Mouse (Mus musculus) hindbrain, embryonic 11.5 days (tissue): Measurements from ENCODE around the gene Cdk14. TPM values are rescaled to one million over a fixed set of nuclear protein-coding genes. Genes with fewer than 3 reads are reported as not detected.
"Not testable (repeated sequence)": the region's sequence is repeated elsewhere in the genome, so short reads cannot be mapped to it uniquely, and the experiment has no call there.

ENCODE experiments used
- ATAC-seq: fragments of 200-750 bp; cut with Nextera tagmentation; 2 replicates; pipeline ENCODE4 v1.8.0; 2017; ENCODE audit warnings: mild to moderate bottlenecking, moderate TSS enrichment, moderate library complexity; ENCODE audit not compliant: low FRiP score
- DNase-seq: peaks from one replicate; pipeline ENCODE4 v3.0.0-alpha.2; 2015; ENCODE audit warnings: low spot score
- H3K27ac ChIP-seq: fragments of 300-500 bp; sonication (generic); 2 replicates; pipeline ENCODE4 v1.5.1; 2014; ENCODE audit warnings: mild to moderate bottlenecking, low read depth, low read length
- H3K27me3 ChIP-seq: fragments of 300-500 bp; sonication (generic); 2 replicates; pipeline ENCODE4 v1.6.1; 2014; ENCODE audit warnings: mild to moderate bottlenecking, low read length, moderate library complexity, mixed read lengths; ENCODE audit not compliant: control insufficient read depth, insufficient read depth
- H3K36me3 ChIP-seq: fragments of 300-500 bp; sonication (generic); 2 replicates; pipeline ENCODE4 v1.6.1; 2014; ENCODE audit warnings: mild to moderate bottlenecking, low read length, moderate library complexity, mixed read lengths; ENCODE audit not compliant: control insufficient read depth, insufficient read depth
- H3K4me1 ChIP-seq: fragments of 300-500 bp; sonication (generic); replicated peaks from 2 replicates; pipeline ENCODE4 v1.6.1; 2014; ENCODE audit warnings: low read length, mixed read lengths; ENCODE audit not compliant: control insufficient read depth, insufficient read depth
- H3K4me2 ChIP-seq: fragments of 300-500 bp; sonication (generic); replicated peaks from 2 replicates; pipeline ENCODE4 v1.6.1; 2014; ENCODE audit warnings: mild to moderate bottlenecking, low read depth, low read length
- H3K4me3 ChIP-seq: fragments of 300-500 bp; sonication (generic); 2 replicates; pipeline ENCODE4 v1.5.1; 2014; ENCODE audit warnings: low read depth, low read length
- H3K9ac ChIP-seq: fragments of 300-500 bp; sonication (generic); 2 replicates; pipeline ENCODE4 v1.6.1; 2014; ENCODE audit warnings: low read depth, low read length
- H3K9me3 ChIP-seq: fragments of 300-500 bp; sonication (generic); 2 replicates; pipeline ENCODE4 v1.6.1; 2016; ENCODE audit warnings: low read length; ENCODE audit not compliant: control insufficient read depth
- WGBS: fragments of 180-500 bp; shearing (Covaris S2); extraction: QIAGEN DNeasy Blood & Tissue Kit; methylation state at CpG from one replicate; pipeline ENCODE4 v1.1.7; 2014; 5-methylcytosine and 5-hydroxymethylcytosine counted together
- polyA plus RNA-seq: library from polyadenylated mRNA; unstranded; fragments of >200 nt; fragmentation: Nextera tagmentation; extraction: Ambion mirVana; gene quantifications from 2 replicates; pipeline ENCODE4 v1.2.1, GENCODE M21; 2014

Gene Cdk14
- polyA plus RNA-seq, 1 experiment from 2014 or later = 35.7 TPM

DNA sequence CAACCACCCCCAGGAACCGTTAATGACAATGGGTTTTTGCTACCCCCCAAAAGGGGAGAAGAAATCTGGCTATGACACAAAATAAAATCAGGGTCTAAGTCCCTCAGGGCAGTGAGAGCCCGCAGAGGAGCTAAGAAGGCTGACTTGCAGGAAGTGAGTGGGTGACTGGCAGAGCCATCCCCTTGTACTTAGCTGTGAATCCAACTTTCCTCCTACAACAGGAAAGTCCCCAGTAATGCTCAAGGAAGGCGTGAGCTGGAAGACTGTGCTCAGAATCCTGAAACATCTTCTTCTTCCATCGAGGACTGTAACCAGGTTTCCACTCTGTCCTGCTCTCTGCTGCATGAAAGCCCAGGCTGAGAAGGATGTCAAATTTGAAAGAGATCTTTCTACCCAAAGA, 502.8 kb downstream of the Cdk14 start:
- no peaks in the 10 kb centered on the region for H3K36me3 ChIP-seq
- no peak overlapping the region for H3K27ac ChIP-seq
- DNase-seq (no peak), ATAC-seq (no peak)
- H3K9me3 ChIP-seq = no peaks in the 10 kb centered on the region
- no peaks in the 10 kb centered on the region for H3K27me3 ChIP-seq
- H3K4me3 ChIP-seq = no peak overlapping the region
- no peak overlapping the region for H3K9ac ChIP-seq
- H3K4me1 ChIP-seq = no peaks in the 10 kb centered on the region
- H3K4me2 ChIP-seq = no peak overlapping the region
- WGBS = 90% methylated on average over 4 of the region's 4 CpGs

DNA sequence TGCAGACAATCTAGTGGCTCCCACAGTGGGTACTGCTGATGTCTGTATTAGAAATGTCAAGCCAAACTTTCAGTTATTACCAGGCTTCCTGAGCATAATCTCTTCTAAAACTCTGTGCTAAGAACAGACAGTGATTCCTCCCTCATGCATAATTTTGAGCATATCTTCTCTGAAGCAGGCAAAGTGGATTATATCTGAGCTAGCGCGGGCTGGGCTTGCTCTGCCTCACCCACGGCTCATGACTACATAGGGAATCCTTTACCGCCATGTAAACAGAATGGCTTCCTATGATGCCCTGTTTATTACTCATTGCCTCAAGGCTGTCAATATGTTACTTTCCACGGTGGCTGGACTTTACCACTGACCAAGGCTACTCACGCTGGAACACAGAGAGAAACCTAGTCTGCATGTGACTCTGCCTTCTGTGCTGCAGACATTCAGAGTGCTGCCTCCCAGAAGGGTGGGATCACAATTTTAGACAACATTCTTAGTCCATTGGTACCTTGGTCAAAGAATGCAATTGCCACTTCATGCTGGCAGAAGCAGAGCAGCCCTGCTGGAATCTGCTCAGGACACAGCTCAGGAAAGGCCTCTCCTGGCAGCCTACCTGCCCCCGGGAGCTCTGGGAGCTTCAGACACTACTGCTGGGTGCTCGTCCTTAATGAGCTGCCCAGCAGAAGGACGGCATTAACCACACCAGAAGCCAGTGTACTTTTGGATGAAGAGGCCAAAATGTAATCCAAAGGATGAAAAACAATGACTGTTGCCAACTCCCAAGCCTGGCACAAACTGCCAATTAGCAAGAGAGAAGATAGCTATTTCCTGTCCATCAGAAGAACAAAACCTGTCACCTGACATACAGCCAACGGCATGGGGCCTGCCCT, 503.5 kb downstream of the Cdk14 start:
- H3K4me3 ChIP-seq = no peak overlapping the region
- 90% methylated on average over 10 of the region's 10 CpGs for WGBS
- no peaks in the 10 kb centered on the region for H3K4me1 ChIP-seq
- no peak overlapping the region for H3K9ac ChIP-seq
- H3K4me2 ChIP-seq = no peak overlapping the region
- H3K9me3 ChIP-seq = no peaks in the 10 kb centered on the region
- no peak overlapping the region for H3K27ac ChIP-seq
- no peak for ATAC-seq
- no peak for DNase-seq
- H3K36me3 ChIP-seq = no peaks in the 10 kb centered on the region
- H3K27me3 ChIP-seq = no peaks in the 10 kb centered on the region

DNA sequence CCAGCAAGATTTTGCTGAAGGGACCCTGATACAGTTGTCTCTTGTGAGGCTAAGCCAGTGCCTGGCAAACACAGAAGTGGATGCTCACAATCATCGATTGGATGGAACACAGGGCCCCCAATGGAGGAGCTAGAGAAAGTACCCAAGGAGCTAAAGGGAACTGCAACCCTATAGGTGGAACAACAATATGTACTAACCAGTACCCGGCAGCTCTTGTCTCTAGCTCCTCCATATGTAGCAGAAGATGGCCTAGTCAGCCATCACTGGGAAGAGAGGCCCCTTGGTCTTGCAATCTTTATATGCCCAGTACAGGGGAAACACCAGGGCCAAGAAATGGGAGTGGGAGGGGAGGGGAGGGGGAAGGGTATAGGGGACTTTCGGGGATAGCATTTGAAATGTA, 515.2 kb downstream of the Cdk14 start:
- 83% methylated on average over 3 of the region's 3 CpGs for WGBS
- not testable (repeated sequence) for DNase-seq, H3K27me3 ChIP-seq, H3K4me2 ChIP-seq, H3K36me3 ChIP-seq, H3K4me3 ChIP-seq, H3K9me3 ChIP-seq, H3K9ac ChIP-seq, ATAC-seq, H3K27ac ChIP-seq, H3K4me1 ChIP-seq

DNA sequence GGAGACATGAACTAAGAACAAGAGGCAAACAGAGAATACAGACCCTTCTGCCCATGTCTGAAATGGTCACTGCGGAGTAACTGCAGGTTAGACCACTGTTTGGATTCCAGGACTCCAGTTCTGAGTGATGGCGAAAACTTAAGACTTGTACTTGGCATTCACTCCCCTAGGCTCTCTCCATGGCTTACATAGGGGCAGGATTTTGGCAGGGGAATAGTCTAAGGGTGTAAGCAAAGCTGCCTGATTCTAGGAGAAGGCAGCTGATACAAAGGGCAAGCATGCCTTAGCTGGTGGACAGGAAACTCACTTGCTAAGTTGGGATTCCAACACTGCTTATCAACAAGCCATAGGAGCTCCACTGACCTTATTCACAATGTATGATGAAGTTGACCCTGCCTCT, 521.9 kb downstream of the Cdk14 start:
- Histone ChIP-seq H3K4me3 (no peak overlapping the region), H3K27ac (no peak overlapping the region), H3K27me3 (no peaks in the 10 kb centered on the region), H3K4me2 (no peak overlapping the region), H3K4me1 (no peaks in the 10 kb centered on the region), H3K9me3 (no peaks in the 10 kb centered on the region), H3K36me3 (no peaks in the 10 kb centered on the region), H3K9ac (no peak overlapping the region)
- no peak for DNase-seq
- ATAC-seq = no peak
- 95% methylated on average over 2 of the region's 2 CpGs for WGBS

DNA sequence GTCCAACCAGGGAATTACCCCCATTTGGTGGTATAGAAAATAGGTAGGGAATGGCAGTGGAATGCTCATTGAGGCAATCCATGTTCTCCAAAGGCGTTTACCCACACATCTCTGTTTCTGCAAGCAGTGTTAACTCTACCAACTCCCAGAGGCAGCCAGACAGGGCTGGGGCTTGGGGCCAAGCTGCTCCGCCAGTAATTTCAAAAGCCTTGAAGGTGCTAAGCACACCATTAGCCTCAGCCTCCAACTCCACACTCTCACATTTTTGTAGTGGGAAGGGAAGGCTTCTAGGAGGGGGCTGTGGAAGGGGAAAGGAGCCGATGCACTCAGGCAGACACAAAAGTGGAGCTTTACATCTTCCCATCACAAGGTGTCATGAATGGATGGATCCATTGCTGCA, 525.1 kb downstream of the Cdk14 start:
- WGBS = 64% methylated on average over 3 of the region's 3 CpGs
- ATAC-seq = no peak

DNA sequence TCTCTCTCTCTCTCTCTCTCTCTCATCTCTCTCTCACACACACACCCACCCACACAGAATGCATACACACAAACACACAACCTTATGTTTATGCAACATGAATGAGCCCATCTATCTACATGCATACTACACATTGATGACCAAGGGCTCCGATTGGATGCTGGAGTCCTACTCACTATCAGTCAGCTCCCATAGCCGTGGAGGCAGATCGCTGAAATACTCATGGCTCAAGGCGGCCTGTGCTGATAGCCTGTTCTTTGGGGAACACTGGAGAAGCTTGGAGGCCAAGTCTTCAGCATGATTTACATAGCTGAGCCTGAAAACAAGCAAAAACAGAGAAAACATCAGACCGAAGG, 526.3 kb downstream of the Cdk14 start:
- Histone ChIP-seq H3K27ac (no peak overlapping the region), H3K36me3 (no peaks in the 10 kb centered on the region), H3K9ac (no peak overlapping the region), H3K9me3 (no peaks in the 10 kb centered on the region), H3K4me1 (no peaks in the 10 kb centered on the region), H3K27me3 (no peaks in the 10 kb centered on the region), H3K4me3 (no peak overlapping the region), H3K4me2 (no peak overlapping the region)
- 87% methylated on average over 5 of the region's 5 CpGs for WGBS
- DNase-seq = no peak
- ATAC-seq = no peak

More for the DNA sequence above, 525.1 kb downstream of the Cdk14 start:
- Histone ChIP-seq H3K27ac (no peak overlapping the region), H3K9ac (no peak overlapping the region), H3K4me3 (no peak overlapping the region), H3K9me3 (no peaks in the 10 kb centered on the region), H3K27me3 (no peaks in the 10 kb centered on the region), H3K36me3 (no peaks in the 10 kb centered on the region), H3K4me2 (no peak overlapping the region), H3K4me1 (no peaks in the 10 kb centered on the region)
- no peak for DNase-seq

DNA sequence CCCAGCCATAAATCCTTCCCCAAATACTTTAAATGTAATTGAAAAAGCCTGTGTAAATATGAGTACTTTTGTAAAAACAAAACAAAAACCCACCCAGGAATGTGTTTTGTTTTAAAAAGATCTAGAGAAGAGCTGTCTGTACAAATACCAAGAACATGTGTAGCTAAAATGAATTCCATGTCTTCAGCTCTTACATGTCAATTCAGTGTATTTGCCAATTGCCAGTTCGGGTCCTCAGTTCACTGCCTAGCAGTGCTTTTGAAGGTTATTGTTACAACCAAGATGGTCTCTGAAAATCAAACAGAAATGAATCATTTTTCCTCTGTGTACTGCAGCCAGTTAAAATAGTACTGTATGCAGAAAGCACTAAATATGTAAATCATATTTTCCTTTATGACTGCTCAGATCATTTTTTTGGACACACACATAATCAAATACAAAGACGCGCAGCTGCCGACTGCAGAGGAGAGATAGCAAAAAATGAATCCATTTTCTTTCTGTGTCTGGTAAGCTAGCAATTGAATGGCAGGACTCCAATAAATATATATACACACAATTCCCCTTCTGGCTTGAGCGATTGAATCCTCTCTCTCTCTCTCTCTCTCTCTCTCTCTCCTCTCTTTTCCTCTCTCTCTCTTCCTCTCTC, 526.8 kb downstream of the Cdk14 start:
- no peaks in the 10 kb centered on the region for H3K9me3 ChIP-seq
- H3K4me3 ChIP-seq = no peak overlapping the region
- H3K9ac ChIP-seq = no peak overlapping the region
- no peak for ATAC-seq
- H3K27me3 ChIP-seq = no peaks in the 10 kb centered on the region
- H3K27ac ChIP-seq = no peak overlapping the region
- no peaks in the 10 kb centered on the region for H3K4me1 ChIP-seq
- DNase-seq = no peak
- no peak overlapping the region for H3K4me2 ChIP-seq
- H3K36me3 ChIP-seq = no peaks in the 10 kb centered on the region
- 86% methylated on average over 5 of the region's 5 CpGs for WGBS

DNA sequence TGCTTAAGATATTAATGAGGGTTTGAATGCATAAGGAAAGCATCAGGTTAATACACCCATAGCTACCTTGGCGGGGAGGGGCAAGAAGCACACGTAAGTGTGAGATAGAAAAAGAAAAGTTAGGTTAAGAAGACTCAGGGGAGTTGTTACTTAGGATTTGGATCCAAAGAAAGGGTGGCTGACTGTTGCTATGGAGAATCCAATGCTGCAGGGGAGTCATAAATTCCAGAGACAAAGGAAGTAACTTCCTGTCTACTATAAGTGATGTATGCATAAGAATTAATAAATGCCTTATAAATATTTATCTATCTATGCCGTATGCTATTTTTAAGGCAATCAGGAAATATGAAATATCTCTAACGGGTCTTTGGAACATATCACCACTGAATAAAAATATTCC, 527.4 kb downstream of the Cdk14 start:
- no peak overlapping the region for H3K4me3 ChIP-seq
- WGBS = 78% methylated on average over 4 of the region's 4 CpGs
- no peaks in the 10 kb centered on the region for H3K27me3 ChIP-seq
- no peak overlapping the region for H3K27ac ChIP-seq
- H3K9ac ChIP-seq = no peak overlapping the region
- H3K4me1 ChIP-seq = no peaks in the 10 kb centered on the region
- H3K9me3 ChIP-seq = no peaks in the 10 kb centered on the region
- ATAC-seq (no peak), DNase-seq (no peak)
- H3K4me2 ChIP-seq = no peak overlapping the region
- H3K36me3 ChIP-seq = no peaks in the 10 kb centered on the region
